Mouse (Mus musculus) stomach, postnatal 0 days (tissue): ENCODE results near the gene Celf2.

Experiments used
- CTCF ChIP-seq: IDR thresholded peaks from 2 replicates; pipeline ENCODE4 v1.5.1; 2016; ENCODE audit warnings: antibody characterized with exemption, low read depth, mild to moderate bottlenecking, moderate library complexity
- EP300 ChIP-seq: optimal IDR thresholded peaks from 2 replicates; pipeline ENCODE3; 2016; ENCODE audit warnings: antibody characterized with exemption

GRCm38 (mm10) chr2:7484974-7485373 is 24.4 kb downstream of the Celf2 start:
- TF ChIP-seq CTCF (no peak), EP300 (no peak)
